Mouse (Mus musculus) olfactory bulb, adult 2 months (tissue): Measurements from ENCODE around the gene Oxct2b. TPM values are rescaled to one million over a fixed set of nuclear protein-coding genes. Genes with fewer than 3 reads are reported as not detected.
"Not testable (repeated sequence)": the region's sequence is repeated elsewhere in the genome, so short reads cannot be mapped to it uniquely, and the experiment has no call there.

Source experiments
- H3K27ac ChIP-seq: fragments of 200-500 bp; 2 replicates; pipeline ENCODE4 v1.5.1; 2012; ENCODE audit warnings: low read depth, low read length; ENCODE audit not compliant: insufficient read depth
- H3K4me1 ChIP-seq: fragments of 200-500 bp; 2 replicates; pipeline ENCODE4 v1.6.1; 2012; ENCODE audit warnings: low read length; ENCODE audit not compliant: control insufficient read depth, insufficient read depth
- H3K4me3 ChIP-seq: fragments of 200-500 bp; 2 replicates; pipeline ENCODE4 v1.5.1; 2012; ENCODE audit warnings: mild to moderate bottlenecking, low read depth, low read length, moderate library complexity; ENCODE audit not compliant: insufficient read depth
- CTCF ChIP-seq: fragments of 200-500 bp; IDR thresholded peaks from 2 replicates; pipeline ENCODE4 v1.5.1; 2012; ENCODE audit warnings: low read depth, mild to moderate bottlenecking, low read length, moderate library complexity; ENCODE audit not compliant: insufficient read depth
- POLR2A ChIP-seq: fragments of 200-500 bp; IDR thresholded peaks from 2 replicates; pipeline ENCODE4 v1.6.1; 2012; ENCODE audit warnings: mild to moderate bottlenecking, low read depth, low read length, moderate library complexity; ENCODE audit not compliant: insufficient read depth
- WGBS: fragments of 180-500 bp; shearing (Covaris S2); methylation state at CpG from one replicate; pipeline ENCODE4 v1.1.7; 2018; 5-methylcytosine and 5-hydroxymethylcytosine counted together
- polyA plus RNA-seq: library from polyadenylated mRNA; stranded (reverse); fragments of >200 nt; gene quantifications from 2 replicates; pipeline ENCODE4 v1.2.4, GENCODE M21; 2012; ENCODE audit warnings: low replicate concordance; ENCODE audit not compliant: missing spikeins, insufficient read depth, insufficient read length

Oxct2b gene
- polyA plus RNA-seq, 1 experiment: not detected

DNA sequence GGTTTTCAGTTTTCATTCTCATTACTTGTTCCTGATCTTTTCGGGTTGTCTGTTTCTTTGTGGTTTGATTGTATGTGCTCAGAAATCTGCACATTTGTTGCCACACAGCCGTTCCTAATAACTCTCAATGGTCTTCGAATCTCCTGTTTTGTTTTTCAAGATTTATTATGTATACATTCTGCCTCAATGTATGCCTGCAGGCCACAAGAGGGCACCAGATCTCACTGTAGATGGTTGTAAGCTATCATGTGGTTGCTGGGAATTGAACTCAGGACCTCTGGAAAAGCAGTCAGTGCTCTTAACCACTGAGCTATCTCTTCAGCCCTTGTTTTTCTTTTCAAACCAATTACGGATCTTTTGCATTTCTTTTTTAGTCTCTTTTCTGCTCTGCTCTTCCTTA lies 29.7 kb upstream of the Oxct2b start:
- H3K27ac ChIP-seq: no peak overlapping the region
- TF ChIP-seq POLR2A: no peak
- TF ChIP-seq CTCF: no peak
- WGBS: 91% methylated on average over 4 of the region's 4 CpGs
- no peaks in the 10 kb centered on the region for H3K4me1 ChIP-seq
- H3K4me3 ChIP-seq: no peak overlapping the region

DNA sequence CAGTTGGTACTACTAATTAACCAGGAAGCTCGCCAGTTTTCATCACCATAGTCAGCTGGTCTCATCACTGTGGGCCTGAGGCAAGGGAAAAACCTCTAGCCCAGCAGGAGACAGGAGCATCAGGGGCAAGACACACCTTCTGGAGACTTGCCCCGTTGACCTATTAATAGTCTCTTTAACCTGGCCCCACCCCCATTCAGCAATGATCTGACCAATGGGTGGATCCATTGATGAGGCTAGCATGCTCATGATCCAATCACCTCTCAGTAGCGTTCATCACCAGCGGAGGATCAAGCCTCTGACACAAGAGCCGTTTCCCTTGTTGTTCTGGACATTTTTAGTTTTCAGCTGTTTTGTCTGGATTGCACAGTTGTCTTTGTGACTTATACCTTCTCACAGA lies 23.4 kb upstream of the Oxct2b start:
- Histone ChIP-seq H3K4me3 (no peak overlapping the region), H3K4me1 (no peaks in the 10 kb centered on the region), H3K27ac (no peak overlapping the region)
- TF ChIP-seq CTCF (no peak), POLR2A (no peak)
- 77% methylated on average over 5 of the region's 5 CpGs for WGBS

DNA sequence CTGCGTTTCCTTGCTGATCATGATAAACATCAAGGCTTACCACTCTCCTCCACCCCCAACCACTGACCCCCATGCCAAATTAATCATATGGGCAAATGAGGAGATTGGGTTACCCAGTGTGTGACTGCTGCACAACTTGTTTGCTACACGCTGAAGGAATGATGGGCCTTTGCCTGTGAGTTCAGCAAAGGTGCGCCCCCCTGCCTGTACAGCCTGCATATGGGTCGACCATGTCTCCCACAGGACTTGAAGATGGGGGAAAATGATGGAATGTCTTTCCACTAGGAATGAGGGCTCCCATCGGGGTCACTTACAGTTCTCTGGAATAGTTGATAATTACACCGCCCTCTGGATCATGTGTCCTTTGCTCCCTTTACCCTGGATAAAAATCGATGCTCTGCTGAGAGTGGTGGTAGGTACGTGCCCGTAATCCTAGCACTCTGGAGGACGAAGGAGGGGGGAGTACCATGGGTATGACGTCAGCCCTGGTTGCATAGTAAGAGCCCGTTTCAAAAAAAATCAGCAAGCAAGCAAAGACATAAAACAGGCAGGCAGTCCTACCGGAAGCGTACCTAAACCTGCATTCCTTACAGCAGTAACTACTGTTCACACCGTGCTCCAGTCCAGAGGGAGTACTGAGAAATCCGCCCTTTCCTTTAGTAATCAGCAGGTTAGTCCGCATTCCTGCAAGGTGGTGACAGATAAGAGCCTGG lies 22.8 kb upstream of the Oxct2b start:
- no peak overlapping the region for H3K4me3 ChIP-seq
- H3K27ac ChIP-seq: no peak overlapping the region
- 67% methylated on average over 17 of the region's 17 CpGs for WGBS
- H3K4me1 ChIP-seq: no peaks in the 10 kb centered on the region
- no peak for TF ChIP-seq CTCF
- TF ChIP-seq POLR2A: no peak

DNA sequence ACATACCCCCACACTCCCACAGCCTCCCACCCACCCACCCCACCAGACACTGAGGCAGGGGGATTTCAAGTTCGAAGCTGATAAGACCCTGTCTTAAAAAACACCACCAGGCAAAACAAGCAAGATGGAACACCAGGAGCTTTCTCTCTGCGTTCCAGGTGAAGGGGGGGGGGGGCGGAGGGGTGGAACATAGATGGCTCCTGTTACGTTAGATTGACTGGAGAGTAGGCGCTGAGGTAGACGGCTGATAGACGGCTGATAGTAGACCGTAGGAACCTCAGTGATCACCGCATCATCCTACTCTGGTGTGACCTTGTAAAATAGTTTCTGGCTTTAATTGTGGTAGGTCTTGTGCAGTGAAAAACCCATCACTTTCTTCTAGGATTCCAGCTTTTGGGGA lies 22.2 kb upstream of the Oxct2b start:
- Histone ChIP-seq H3K27ac (no peak overlapping the region), H3K4me1 (no peaks in the 10 kb centered on the region), H3K4me3 (no peak overlapping the region)
- TF ChIP-seq POLR2A: no peak
- TF ChIP-seq CTCF: no peak
- 75% methylated on average over 9 of the region's 9 CpGs for WGBS

DNA sequence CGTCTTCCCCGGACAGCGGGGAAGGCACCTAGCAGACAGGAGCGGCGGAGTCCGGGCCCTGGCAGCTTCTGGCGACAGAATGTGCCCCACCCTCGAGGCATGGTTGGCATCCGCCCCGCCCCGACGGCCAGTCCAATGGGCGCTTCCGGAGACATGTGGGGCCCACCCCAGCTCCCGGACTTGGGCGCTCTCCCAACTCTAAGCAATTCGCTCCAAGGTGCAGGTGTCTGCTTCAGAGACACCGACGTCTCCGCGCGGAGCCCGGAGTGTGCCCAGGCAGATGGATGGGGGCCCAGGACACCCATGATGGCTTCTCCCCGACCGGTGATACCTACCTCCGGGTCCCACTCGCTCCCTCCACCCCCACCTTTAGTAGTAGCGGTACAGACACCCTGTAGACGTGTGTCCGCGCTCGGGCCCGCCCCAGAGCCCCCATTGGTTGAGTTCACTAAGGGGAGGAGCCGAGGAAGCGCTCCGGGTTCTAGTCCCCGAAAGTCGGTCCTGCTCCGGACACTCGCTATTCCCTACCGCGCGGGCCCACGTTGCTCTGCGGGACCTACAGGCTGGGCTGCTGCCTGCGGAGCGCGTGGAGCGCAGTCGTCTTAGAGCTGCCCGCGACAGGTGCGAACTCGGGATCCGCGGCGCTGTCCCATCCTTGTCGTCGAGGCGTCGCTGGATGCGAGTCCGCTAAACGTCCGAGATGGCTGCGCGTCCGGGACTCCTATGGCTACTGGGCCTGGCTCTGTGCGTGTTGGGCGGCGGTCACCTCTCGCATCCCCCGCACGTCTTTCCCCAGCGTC lies 11.2 kb upstream of the Oxct2b start, which contains the start of gene Bmp8b:
Gene Bmp8b (plus strand): TSS at position 515 of the 800 bp plus-strand sequence.
- H3K27ac ChIP-seq: no peak within 1 kb of the TSS

DNA sequence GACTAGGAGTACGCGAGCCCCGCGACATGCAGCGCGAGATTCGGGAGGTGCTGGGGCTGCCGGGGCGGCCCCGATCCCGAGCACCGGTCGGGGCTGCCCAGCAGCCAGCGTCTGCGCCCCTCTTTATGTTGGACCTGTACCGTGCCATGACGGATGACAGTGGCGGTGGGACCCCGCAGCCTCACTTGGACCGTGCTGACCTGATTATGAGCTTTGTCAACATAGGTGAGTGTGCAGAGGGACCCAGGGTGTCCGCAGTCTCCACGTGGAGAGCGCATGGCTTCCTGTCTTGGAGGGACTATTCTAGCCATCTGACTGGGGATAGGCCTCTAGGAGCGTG lies 10.6 kb upstream of the Oxct2b start:
- no peak overlapping the region for H3K4me3 ChIP-seq
- TF ChIP-seq POLR2A (no peak), CTCF (no peak)
- 29% methylated on average over 24 of the region's 24 CpGs for WGBS
- H3K4me1 ChIP-seq: peaks cover 9% of the 10 kb centered on the region; the same call in 1 of the 2 replicates
- no peak overlapping the region for H3K27ac ChIP-seq

More for the DNA sequence above, 11.2 kb upstream of the Oxct2b start, which contains the start of gene Bmp8b:
- Histone ChIP-seq H3K4me1 (peaks cover 9% of the 10 kb centered on the region; the same call in 1 of the 2 replicates), H3K4me3 (peak within 1 kb of the TSS; percentile 7; the same call in 1 of the 2 replicates)
- TF ChIP-seq CTCF (no peak), POLR2A (no peak)
- WGBS: 7% methylated on average over 75 of the region's 75 CpGs

DNA sequence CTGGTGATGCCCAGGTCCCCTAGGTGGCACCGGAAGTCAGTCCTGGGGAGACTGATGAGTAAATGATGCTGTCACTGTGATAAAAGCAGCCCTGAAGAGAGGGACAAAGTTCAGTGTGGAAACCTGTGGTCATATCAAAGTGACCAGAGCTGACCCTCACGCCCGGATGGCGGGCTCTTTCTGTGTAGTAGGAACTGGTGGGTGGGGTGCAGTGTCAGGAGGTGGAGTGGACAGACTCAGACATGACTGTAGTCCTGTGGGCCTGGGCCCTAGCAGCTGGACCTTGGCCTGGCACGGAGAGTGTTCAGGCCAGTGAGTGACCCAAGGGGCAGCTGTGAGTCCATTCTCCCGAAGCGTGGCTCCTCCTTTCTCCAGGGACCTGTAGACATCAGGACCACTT lies 10.1 kb upstream of the Oxct2b start:
- 90% methylated on average over 7 of the region's 7 CpGs for WGBS
- not testable (repeated sequence) for H3K4me1 ChIP-seq, H3K4me3 ChIP-seq, H3K27ac ChIP-seq

DNA sequence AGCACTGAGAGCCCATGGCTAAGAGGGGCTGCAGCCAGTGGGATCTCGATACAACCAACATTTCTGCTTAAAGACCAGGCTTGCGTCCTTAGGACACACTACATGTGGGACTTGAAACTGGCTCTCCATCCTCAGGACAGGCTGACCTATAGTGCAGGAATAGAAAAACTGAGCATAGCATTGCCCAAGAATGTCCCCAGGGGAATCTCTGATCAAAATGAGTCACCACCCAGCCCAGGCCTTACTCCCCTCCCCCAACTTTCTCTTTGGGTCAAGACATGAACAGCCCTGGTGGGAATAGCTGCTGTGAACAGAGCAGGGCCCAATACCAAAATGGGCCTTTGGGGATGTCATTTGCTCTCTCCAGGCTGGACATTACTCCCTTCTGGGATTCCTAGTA lies 9.2 kb upstream of the Oxct2b start:
- H3K4me3 ChIP-seq: no peak overlapping the region
- TF ChIP-seq POLR2A (no peak), CTCF (no peak)
- WGBS: 90% methylated on average over 2 of the region's 2 CpGs

DNA sequence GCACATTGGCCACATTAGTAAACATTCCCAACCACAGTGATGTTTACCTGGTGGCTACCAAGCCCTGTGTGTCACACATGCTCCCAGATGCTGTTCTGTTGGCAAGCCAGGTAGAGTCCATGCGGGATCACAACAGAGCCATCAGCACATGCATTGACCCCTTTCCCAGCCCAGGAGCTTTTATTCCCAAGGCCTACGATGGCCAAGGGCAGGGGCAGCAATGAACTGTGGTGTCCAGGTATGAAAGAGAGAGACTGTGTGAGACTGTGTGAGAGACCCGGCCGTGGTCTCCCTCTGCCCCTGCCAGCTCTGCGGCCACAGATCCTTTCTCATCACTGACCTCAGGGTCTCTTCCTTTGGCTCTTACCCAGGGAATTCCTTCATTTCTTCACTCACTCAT lies 8.0 kb upstream of the Oxct2b start:
- 90% methylated on average over 5 of the region's 5 CpGs for WGBS
- TF ChIP-seq CTCF: no peak
- no peak for TF ChIP-seq POLR2A
- Histone ChIP-seq H3K4me1 (peaks cover 16% of the 10 kb centered on the region; the same call in 1 of the 2 replicates), H3K4me3 (no peak overlapping the region), H3K27ac (no peak overlapping the region)

More for the DNA sequence above, 9.2 kb upstream of the Oxct2b start:
- Histone ChIP-seq H3K27ac (no peak overlapping the region), H3K4me1 (peaks cover 16% of the 10 kb centered on the region; the same call in 1 of the 2 replicates)

DNA sequence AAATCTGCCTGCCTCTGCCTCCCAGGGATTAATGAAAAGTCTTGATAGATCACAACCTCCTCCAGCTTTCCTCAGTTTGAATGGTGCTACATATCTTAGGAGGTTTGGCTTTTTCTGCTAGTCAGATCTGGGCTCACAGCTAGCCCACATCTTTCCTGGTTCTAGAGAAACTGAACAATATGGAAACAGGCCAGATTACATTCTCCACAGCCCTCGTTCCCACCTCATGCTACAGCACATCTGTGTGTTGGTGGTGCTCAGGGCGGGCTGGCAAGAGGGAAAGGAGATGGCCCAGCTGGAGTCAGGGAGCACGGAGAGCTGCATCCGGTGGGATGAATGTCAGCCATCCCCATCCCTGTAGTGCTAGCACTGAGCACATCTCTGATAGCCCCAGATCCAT lies 5.3 kb upstream of the Oxct2b start:
- no peak overlapping the region for H3K27ac ChIP-seq
- TF ChIP-seq POLR2A (no peak), CTCF (no peak)
- no peak overlapping the region for H3K4me3 ChIP-seq
- 84% methylated on average over 4 of the region's 4 CpGs for WGBS
- H3K4me1 ChIP-seq: peaks cover 7% of the 10 kb centered on the region

DNA sequence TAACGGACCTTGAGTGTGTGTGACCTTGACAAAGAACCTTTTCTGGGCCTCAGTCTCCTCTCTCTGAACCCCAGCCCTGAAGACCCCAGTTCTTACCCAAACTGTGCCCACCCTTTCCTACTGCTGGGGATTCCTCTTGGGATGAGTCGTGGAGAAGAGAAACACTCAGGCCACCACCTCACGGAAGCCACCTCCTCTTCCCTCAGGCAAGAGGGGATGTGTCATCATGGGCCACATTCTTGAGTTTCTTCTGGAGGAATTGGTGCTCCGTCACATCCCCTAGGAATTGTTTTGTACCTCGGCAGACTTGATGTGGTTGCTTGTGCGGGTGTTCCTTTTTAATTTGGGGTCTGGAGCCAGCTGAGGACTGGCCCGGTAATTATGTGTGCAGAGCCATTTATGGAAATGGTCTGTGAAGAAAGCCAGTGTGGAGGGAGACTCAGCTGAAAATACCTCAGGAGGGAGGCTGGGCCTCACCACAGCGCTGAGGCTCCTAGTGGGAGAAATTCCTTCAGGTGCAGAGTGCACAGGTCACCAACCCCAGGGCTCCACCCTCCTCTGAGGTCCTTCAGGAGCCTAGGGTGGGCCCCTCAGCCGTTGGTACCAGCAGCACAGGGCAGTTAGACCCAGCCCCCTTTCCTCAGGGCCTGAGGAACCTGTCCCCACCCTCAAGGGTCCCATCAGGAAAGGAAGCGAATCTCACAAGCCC lies 4.6 kb upstream of the Oxct2b start:
- not testable (repeated sequence) for H3K27ac ChIP-seq, H3K4me3 ChIP-seq
- H3K4me1 ChIP-seq: peaks cover 11% of the 10 kb centered on the region
- WGBS: 62% methylated on average over 10 of the region's 10 CpGs
